Mouse (Mus musculus) midbrain, postnatal 0 days (tissue): ENCODE results near the gene Ccdc177. TPM values are rescaled to one million over a fixed set of nuclear protein-coding genes. Genes with fewer than 3 reads are reported as not detected.

Source experiments
- ATAC-seq: fragments of 200-750 bp; cut with Nextera tagmentation; 2 replicates; pipeline ENCODE4 v1.8.0; 2017; ENCODE audit warnings: moderate number of reproducible peaks, mild to moderate bottlenecking, moderate TSS enrichment, moderate library complexity; ENCODE audit not compliant: low FRiP score
- DNase-seq: peaks from one replicate; pipeline ENCODE4 v3.0.0-alpha.2; 2015; ENCODE audit warnings: low spot score
- H3K27ac ChIP-seq: fragments of 300-500 bp; sonication (generic); 2 replicates; pipeline ENCODE4 v1.5.1; 2014; ENCODE audit warnings: low read depth, mild to moderate bottlenecking, low read length, mixed read lengths
- H3K27me3 ChIP-seq: fragments of 300-500 bp; sonication (generic); 2 replicates; pipeline ENCODE4 v1.6.1; 2014; ENCODE audit warnings: low read length, control low read depth, mixed read lengths; ENCODE audit not compliant: insufficient read depth
- H3K36me3 ChIP-seq: fragments of 300-500 bp; sonication (generic); 2 replicates; pipeline ENCODE4 v1.6.1; 2014; ENCODE audit warnings: low read length, control low read depth, mixed read lengths; ENCODE audit not compliant: insufficient read depth
- H3K4me1 ChIP-seq: fragments of 300-500 bp; sonication (generic); 2 replicates; pipeline ENCODE4 v1.6.1; 2014; ENCODE audit warnings: mild to moderate bottlenecking, control low read depth, antibody characterized with exemption, low read length, mixed read lengths; ENCODE audit not compliant: insufficient read depth
- H3K4me2 ChIP-seq: fragments of 300-500 bp; sonication (generic); 2 replicates; pipeline ENCODE4 v1.6.1; 2014; ENCODE audit warnings: low read depth, mild to moderate bottlenecking, low read length, mixed read lengths; ENCODE audit not compliant: poor library complexity, severe bottlenecking
- H3K4me3 ChIP-seq: fragments of 300-500 bp; sonication (generic); 2 replicates; pipeline ENCODE4 v1.5.1; 2014; ENCODE audit warnings: low read depth, mild to moderate bottlenecking, low read length, moderate library complexity
- H3K9ac ChIP-seq: fragments of 300-500 bp; sonication (generic); replicated peaks from 2 replicates; pipeline ENCODE4 v1.6.1; 2014; ENCODE audit warnings: mild to moderate bottlenecking, low read length, moderate library complexity, mixed read lengths; ENCODE audit not compliant: poor library complexity, severe bottlenecking
- H3K9me3 ChIP-seq: fragments of 300-500 bp; sonication (generic); 2 replicates; pipeline ENCODE4 v1.6.1; 2016; ENCODE audit warnings: low read length, control low read depth
- CTCF ChIP-seq: IDR thresholded peaks from 2 replicates; pipeline ENCODE4 v1.5.1; 2016; ENCODE audit warnings: antibody characterized with exemption, mild to moderate bottlenecking
- WGBS: fragments of 180-500 bp; shearing (Covaris S2); extraction: QIAGEN DNeasy Blood & Tissue Kit; methylation state at CpG from one replicate; pipeline ENCODE4 v1.1.7; 2014; 5-methylcytosine and 5-hydroxymethylcytosine counted together
- polyA plus RNA-seq: library from polyadenylated mRNA; unstranded; fragments of >200 nt; fragmentation: Nextera tagmentation; extraction: Ambion mirVana; gene quantifications from 2 replicates; pipeline ENCODE4 v1.2.1, GENCODE M21; 2015
- total RNA-seq: library from RNA; depleted of rRNA; stranded (reverse); fragments of >200 nt; gene quantifications from 2 replicates; pipeline ENCODE4 v1.2.3, GENCODE M21; 2014

Ccdc177 gene
- total and polyA plus RNA-seq, 2 experiments from 2014 or later = 2.4 to 22.4 TPM

DNA sequence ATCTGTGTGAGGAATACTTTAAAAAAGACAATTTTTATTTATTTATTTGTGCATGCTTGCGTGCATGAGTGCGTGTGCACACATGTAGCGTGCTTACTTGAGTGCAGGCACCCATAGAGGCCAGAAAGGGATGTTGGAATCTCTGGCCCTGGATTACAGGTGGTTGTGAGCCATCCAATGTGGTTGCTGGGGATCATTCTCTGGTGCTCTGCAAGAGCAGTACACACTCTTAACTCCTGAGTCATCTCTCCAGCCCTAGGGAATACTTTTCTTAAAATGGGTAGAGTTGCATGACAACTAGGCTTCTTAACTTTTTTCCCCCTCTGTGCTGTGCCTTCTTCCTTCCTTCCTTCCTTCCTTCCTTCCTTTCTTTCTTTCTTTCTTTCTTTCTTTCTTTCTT, 39.7 kb upstream of the Ccdc177 start:
- Histone ChIP-seq H3K36me3 (no peaks in the 10 kb centered on the region), H3K27ac (no peak overlapping the region), H3K4me3 (no peak overlapping the region), H3K9me3 (no peaks in the 10 kb centered on the region), H3K4me1 (peaks cover 5% of the 10 kb centered on the region; the same call in 1 of the 2 replicates), H3K4me2 (no peak overlapping the region), H3K27me3 (no peaks in the 10 kb centered on the region), H3K9ac (no peak overlapping the region)
- no peak for TF ChIP-seq CTCF
- 96% methylated on average over 3 of the region's 3 CpGs for WGBS
- ATAC-seq = no peak
- no peak for DNase-seq

DNA sequence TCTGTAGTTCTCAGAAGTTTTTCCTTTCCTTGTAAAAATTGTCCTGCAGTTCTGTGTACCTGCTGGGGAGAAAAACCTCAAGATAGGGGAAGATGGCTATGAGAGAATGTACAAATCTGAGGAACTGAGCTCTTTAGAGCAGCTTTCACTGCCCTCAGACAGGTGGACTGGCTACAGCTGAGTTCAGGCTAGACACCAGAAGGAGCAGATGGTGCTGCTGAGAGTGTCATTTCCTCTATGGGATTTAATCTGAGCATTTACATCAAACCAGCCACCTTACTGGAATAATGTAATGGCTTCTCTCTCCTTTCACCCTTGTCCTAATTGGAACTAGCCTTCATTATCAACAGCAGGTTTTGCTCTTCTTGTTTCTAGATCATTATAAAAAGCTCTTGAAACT, 37.8 kb upstream of the Ccdc177 start:
- ATAC-seq = no peak
- no peaks in the 10 kb centered on the region for H3K9me3 ChIP-seq

DNA sequence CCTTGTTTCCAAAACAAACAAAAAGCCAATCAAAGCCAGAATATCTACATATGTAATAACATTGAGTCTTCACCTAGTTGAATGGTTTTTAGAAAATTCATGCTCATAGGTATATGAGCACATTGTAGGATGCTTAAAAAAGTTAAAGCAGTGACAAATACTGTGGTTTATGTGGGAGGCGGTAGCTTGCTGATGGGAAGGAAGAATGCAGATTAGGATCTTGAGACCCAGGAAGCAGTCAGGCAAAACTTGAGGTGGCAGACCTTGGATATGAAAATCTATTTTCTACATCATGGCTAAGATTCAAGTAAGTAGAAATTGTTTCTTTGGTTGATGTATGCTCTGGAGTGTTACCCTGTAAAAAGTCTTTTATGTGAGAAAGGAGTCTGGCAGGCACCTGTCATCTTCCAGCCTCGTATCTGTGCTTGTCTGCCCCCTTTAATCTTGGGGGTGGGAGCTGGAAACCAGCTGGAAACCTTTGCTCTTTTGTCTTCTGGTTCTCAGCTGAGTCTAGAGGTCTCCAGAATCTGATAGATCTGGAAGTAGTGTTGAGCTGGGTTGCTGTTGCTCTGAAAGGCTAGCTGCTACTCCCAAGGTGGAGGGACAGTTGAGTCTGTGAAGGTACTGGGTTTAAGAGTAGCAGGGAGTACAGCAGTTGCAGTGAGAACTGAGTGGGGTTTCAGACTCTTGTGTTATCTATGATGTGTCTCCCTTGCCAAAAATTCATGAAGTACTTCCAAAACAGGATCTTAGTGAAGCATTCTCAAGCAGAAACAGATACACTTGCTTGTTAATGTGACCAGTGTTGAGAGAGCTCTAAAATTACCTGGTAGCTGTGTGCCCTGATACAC, 34.7 kb upstream of the Ccdc177 start:
- no peak for TF ChIP-seq CTCF
- 64% methylated on average over 2 of the region's 2 CpGs for WGBS
- Histone ChIP-seq H3K4me3 (no peak overlapping the region), H3K9ac (no peak overlapping the region), H3K9me3 (no peaks in the 10 kb centered on the region), H3K27ac (no peak overlapping the region), H3K27me3 (no peaks in the 10 kb centered on the region), H3K4me1 (peaks cover 4% of the 10 kb centered on the region), H3K36me3 (no peaks in the 10 kb centered on the region), H3K4me2 (no peak overlapping the region)
- DNase-seq = no peak
- ATAC-seq = no peak

More for the DNA sequence above, 37.8 kb upstream of the Ccdc177 start:
- Histone ChIP-seq H3K36me3 (no peaks in the 10 kb centered on the region), H3K27me3 (no peaks in the 10 kb centered on the region), H3K27ac (no peak overlapping the region), H3K9ac (no peak overlapping the region), H3K4me1 (no peaks in the 10 kb centered on the region), H3K4me2 (no peak overlapping the region), H3K4me3 (no peak overlapping the region)
- DNase-seq = peak; percentile 70
- no peak for TF ChIP-seq CTCF

DNA sequence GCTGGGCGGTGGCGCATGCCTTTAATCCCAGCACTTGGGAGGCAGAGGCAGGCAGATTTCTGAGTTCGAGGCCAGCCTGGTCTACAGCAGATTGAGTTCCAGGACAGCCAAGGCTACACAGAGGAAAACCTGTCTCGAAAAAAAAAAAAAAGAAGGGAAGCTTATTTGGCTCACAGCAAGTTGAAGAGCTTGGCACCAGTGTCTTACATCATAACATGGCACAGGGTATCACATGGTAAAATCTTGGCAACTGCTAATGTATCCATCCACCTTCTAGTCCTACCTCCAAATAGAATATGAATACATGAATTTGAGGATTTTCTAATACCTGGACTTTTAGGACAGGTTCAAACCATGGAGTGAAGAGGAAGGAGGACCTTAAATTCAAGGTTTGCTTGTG, 34.0 kb upstream of the Ccdc177 start:
- no peaks in the 10 kb centered on the region for H3K9me3 ChIP-seq
- no peaks in the 10 kb centered on the region for H3K27me3 ChIP-seq
- TF ChIP-seq CTCF = no peak
- no peak overlapping the region for H3K4me3 ChIP-seq
- no peak overlapping the region for H3K27ac ChIP-seq
- DNase-seq (no peak), ATAC-seq (no peak)
- no peaks in the 10 kb centered on the region for H3K36me3 ChIP-seq
- no peak overlapping the region for H3K9ac ChIP-seq
- no peak overlapping the region for H3K4me2 ChIP-seq
- 98% methylated on average over 4 of the region's 4 CpGs for WGBS
- H3K4me1 ChIP-seq = peaks cover 6% of the 10 kb centered on the region

DNA sequence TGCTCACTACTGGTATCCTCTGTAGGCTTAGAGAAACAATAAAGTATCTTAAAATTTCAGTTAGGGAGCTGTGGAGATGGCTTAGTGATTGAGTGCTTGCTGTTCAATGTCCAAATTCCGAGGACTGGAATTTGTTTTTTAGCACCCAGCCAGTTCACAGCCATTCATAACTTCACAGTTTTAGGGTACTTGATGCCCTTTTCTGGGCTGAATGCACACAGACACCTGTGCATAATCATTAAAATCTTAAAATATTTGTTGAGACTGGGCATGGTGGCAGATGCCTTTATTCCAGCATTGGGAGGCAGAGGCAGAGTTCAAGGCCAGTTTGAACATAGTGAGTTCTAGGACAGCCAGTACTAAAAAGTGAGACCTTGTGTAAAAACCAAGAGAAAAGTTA, 33.0 kb upstream of the Ccdc177 start:
- no peak overlapping the region for H3K4me3 ChIP-seq
- WGBS = 89% methylated on average over 1 of the region's 1 CpGs
- H3K36me3 ChIP-seq = no peaks in the 10 kb centered on the region
- no peak overlapping the region for H3K4me2 ChIP-seq
- peaks cover 6% of the 10 kb centered on the region for H3K4me1 ChIP-seq
- no peak overlapping the region for H3K27ac ChIP-seq
- ATAC-seq = no peak
- H3K9me3 ChIP-seq = no peaks in the 10 kb centered on the region
- no peak for TF ChIP-seq CTCF
- H3K27me3 ChIP-seq = no peaks in the 10 kb centered on the region
- DNase-seq = no peak
- H3K9ac ChIP-seq = no peak overlapping the region

DNA sequence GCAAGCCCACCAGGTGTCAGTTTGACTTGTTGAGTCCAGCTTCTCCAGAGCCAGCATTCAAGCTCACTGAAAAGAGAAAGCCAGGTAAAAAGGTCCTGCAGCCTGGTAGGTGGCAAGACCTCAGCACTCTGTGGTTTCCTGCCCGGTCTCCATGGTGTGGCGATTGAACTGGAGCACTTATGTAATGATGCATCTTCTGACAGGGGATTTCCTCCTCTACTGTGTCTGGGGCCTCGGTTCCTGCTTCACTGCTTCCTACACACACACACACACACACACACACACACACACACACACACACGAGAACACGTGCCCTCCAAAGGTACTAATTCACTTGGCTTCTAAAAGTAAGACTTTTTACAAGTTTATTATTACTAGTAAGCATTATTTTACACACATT, 32.4 kb upstream of the Ccdc177 start:
- no peaks in the 10 kb centered on the region for H3K36me3 ChIP-seq
- H3K4me2 ChIP-seq = no peak overlapping the region
- no peak for ATAC-seq
- no peaks in the 10 kb centered on the region for H3K9me3 ChIP-seq
- H3K27ac ChIP-seq = no peak overlapping the region
- no peak overlapping the region for H3K4me3 ChIP-seq
- no peak for DNase-seq
- H3K27me3 ChIP-seq = no peaks in the 10 kb centered on the region
- TF ChIP-seq CTCF = no peak
- WGBS = 68% methylated on average over 5 of the region's 5 CpGs
- no peak overlapping the region for H3K9ac ChIP-seq
- peaks cover 6% of the 10 kb centered on the region for H3K4me1 ChIP-seq
